Mouse (Mus musculus): ENCODE data around the gene Bpifa2. TPM values are rescaled to one million over a fixed set of nuclear protein-coding genes. Genes with fewer than 3 reads are reported as not detected.
A peak's percentile ranks its signal among the peaks of the same experiment; 100 is the strongest.

Bpifa2 gene
- polyA plus RNA-seq, 1 experiment from 2014 or later: not detected

GRCm38 (mm10) chr2:154000501-154000900 lies 7.6 kb upstream of the Bpifa2 start:
- Histone ChIP-seq H3K27me3 (ENCODE audit: control insufficient read depth, insufficient read depth, low read length) (no peaks in the 10 kb centered on the region), H3K9ac (ENCODE audit: low read length) (no peak overlapping the region), H3K36me3 (ENCODE audit: control insufficient read depth, insufficient read depth, low read length) (no peaks in the 10 kb centered on the region), H3K9me3 (ENCODE audit: control insufficient read depth, low read length) (no peaks in the 10 kb centered on the region), H3K4me3 (ENCODE audit: low read depth, low read length) (no peak overlapping the region), H3K27ac (replicated peaks) (no peak overlapping the region), H3K4me2 (replicated peaks; ENCODE audit: low read depth) (no peak overlapping the region), H3K4me1 (replicated peaks; ENCODE audit: control insufficient read depth, insufficient read depth) (no peaks in the 10 kb centered on the region)
- TF ChIP-seq EP300 (optimal IDR thresholded peaks at IDR 0.05) (no peak), CTCF (IDR thresholded peaks at IDR 0.05; ENCODE audit: low read depth) (no peak)
- ATAC-seq (ENCODE audit: low FRiP score, low TSS enrichment) (no peak), DNase-seq (ENCODE audit: low spot score) (no peak)
- 59% methylated on average over 3 of the region's 3 CpGs for WGBS

DNA sequence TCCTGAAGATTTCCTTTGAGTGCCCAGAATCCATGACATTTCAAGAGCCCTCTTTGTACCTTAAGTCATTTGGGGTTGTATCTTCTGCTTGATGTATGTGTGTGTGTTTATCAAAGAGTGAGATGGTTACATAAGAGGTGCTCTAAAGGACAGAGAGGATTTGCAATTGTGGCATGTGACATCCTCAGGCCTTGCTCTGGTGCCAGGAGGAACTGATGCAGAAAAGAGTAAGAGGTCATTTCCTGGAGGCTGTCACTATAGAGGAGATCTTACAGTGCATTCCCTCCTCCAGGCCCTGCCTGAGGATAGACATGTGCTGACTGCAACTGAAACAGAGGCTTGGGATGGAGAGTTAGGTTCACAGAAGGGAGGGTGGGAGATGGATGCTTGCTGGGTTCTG lies 7.0 kb upstream of the Bpifa2 start:
- ATAC-seq (ENCODE audit: low FRiP score, low TSS enrichment): no peak
- Histone ChIP-seq H3K4me1 (replicated peaks; ENCODE audit: control insufficient read depth, insufficient read depth) (no peaks in the 10 kb centered on the region), H3K9me3 (ENCODE audit: control insufficient read depth, low read length) (no peaks in the 10 kb centered on the region), H3K36me3 (ENCODE audit: control insufficient read depth, insufficient read depth, low read length) (no peaks in the 10 kb centered on the region), H3K4me2 (replicated peaks; ENCODE audit: low read depth) (no peak overlapping the region), H3K27me3 (ENCODE audit: control insufficient read depth, insufficient read depth, low read length) (no peaks in the 10 kb centered on the region), H3K4me3 (ENCODE audit: low read depth, low read length) (no peak overlapping the region), H3K9ac (ENCODE audit: low read length) (no peak overlapping the region), H3K27ac (replicated peaks) (no peak overlapping the region)
- no peak for DNase-seq (ENCODE audit: low spot score)
- TF ChIP-seq EP300 (optimal IDR thresholded peaks at IDR 0.05) (no peak), CTCF (IDR thresholded peaks at IDR 0.05; ENCODE audit: low read depth) (no peak)

GRCm38 (mm10) chr2:154004456-154004855 lies 3.6 kb upstream of the Bpifa2 start:
- no peaks in the 10 kb centered on the region for H3K36me3 ChIP-seq (ENCODE audit: control insufficient read depth, insufficient read depth, low read length)
- DNase-seq (ENCODE audit: low spot score) (no peak), ATAC-seq (ENCODE audit: low FRiP score, low TSS enrichment) (no peak)
- no peak overlapping the region for H3K9ac ChIP-seq (ENCODE audit: low read length)
- 61% methylated on average over 1 of the region's 1 CpGs for WGBS
- H3K4me1 ChIP-seq (replicated peaks; ENCODE audit: control insufficient read depth, insufficient read depth): no peaks in the 10 kb centered on the region
- H3K27me3 ChIP-seq (ENCODE audit: control insufficient read depth, insufficient read depth, low read length): no peaks in the 10 kb centered on the region
- no peak overlapping the region for H3K4me2 ChIP-seq (replicated peaks; ENCODE audit: low read depth)
- no peak overlapping the region for H3K4me3 ChIP-seq (ENCODE audit: low read depth, low read length)
- H3K9me3 ChIP-seq (ENCODE audit: control insufficient read depth, low read length): no peaks in the 10 kb centered on the region
- no peak overlapping the region for H3K27ac ChIP-seq (replicated peaks)
- no peak for TF ChIP-seq CTCF (IDR thresholded peaks at IDR 0.05; ENCODE audit: low read depth)
- no peak for TF ChIP-seq EP300 (optimal IDR thresholded peaks at IDR 0.05)

- 91% methylated on average over 1 of the region's 1 CpGs for WGBS
- no peak overlapping the region for H3K4me2 ChIP-seq (replicated peaks; ENCODE audit: low read depth)
- no peak overlapping the region for H3K9ac ChIP-seq (ENCODE audit: low read length)
- no peaks in the 10 kb centered on the region for H3K4me1 ChIP-seq (replicated peaks; ENCODE audit: control insufficient read depth, insufficient read depth)
- H3K36me3 ChIP-seq (ENCODE audit: control insufficient read depth, insufficient read depth, low read length): no peaks in the 10 kb centered on the region
- DNase-seq (ENCODE audit: low spot score) (no peak), ATAC-seq (ENCODE audit: low FRiP score, low TSS enrichment) (0 out of 2 replicates have a peak, but pooled peaks have one; percentile 42)
- TF ChIP-seq CTCF (IDR thresholded peaks at IDR 0.05; ENCODE audit: low read depth): no peak
- TF ChIP-seq EP300 (optimal IDR thresholded peaks at IDR 0.05): no peak
- no peaks in the 10 kb centered on the region for H3K9me3 ChIP-seq (ENCODE audit: control insufficient read depth, low read length)
- H3K27ac ChIP-seq (replicated peaks): no peak overlapping the region
- H3K4me3 ChIP-seq (ENCODE audit: low read depth, low read length): no peak overlapping the region
- no peaks in the 10 kb centered on the region for H3K27me3 ChIP-seq (ENCODE audit: control insufficient read depth, insufficient read depth, low read length)
These were observed 3.0 kb upstream of the Bpifa2 start for GRCm38 (mm10) chr2:154005094-154005493.

GRCm38 (mm10) chr2:154005734-154006133 lies 2.3 kb upstream of the Bpifa2 start:
- Histone ChIP-seq H3K4me2 (replicated peaks; ENCODE audit: low read depth) (no peak overlapping the region), H3K27me3 (ENCODE audit: control insufficient read depth, insufficient read depth, low read length) (no peaks in the 10 kb centered on the region), H3K9me3 (ENCODE audit: control insufficient read depth, low read length) (no peaks in the 10 kb centered on the region), H3K9ac (ENCODE audit: low read length) (no peak overlapping the region), H3K27ac (replicated peaks) (no peak overlapping the region), H3K4me1 (replicated peaks; ENCODE audit: control insufficient read depth, insufficient read depth) (no peaks in the 10 kb centered on the region), H3K36me3 (ENCODE audit: control insufficient read depth, insufficient read depth, low read length) (no peaks in the 10 kb centered on the region), H3K4me3 (ENCODE audit: low read depth, low read length) (no peak overlapping the region)
- DNase-seq (ENCODE audit: low spot score) (no peak), ATAC-seq (ENCODE audit: low FRiP score, low TSS enrichment) (no peak)
- WGBS: 84% methylated on average over 4 of the region's 4 CpGs
- TF ChIP-seq CTCF (IDR thresholded peaks at IDR 0.05; ENCODE audit: low read depth): no peak

- DNase-seq (ENCODE audit: low spot score) (no peak), ATAC-seq (ENCODE audit: low FRiP score, low TSS enrichment) (no peak)
- no peaks in the 10 kb centered on the region for H3K4me1 ChIP-seq (replicated peaks; ENCODE audit: control insufficient read depth, insufficient read depth)
- no peaks in the 10 kb centered on the region for H3K9me3 ChIP-seq (ENCODE audit: control insufficient read depth, low read length)
- no peak overlapping the region for H3K4me2 ChIP-seq (replicated peaks; ENCODE audit: low read depth)
- H3K36me3 ChIP-seq (ENCODE audit: control insufficient read depth, insufficient read depth, low read length): no peaks in the 10 kb centered on the region
- WGBS: 88% methylated on average over 2 of the region's 2 CpGs
- TF ChIP-seq EP300 (optimal IDR thresholded peaks at IDR 0.05) (no peak), CTCF (IDR thresholded peaks at IDR 0.05; ENCODE audit: low read depth) (no peak; the same call in 1 of the 2 replicates)
- no peak overlapping the region for H3K9ac ChIP-seq (ENCODE audit: low read length)
- H3K4me3 ChIP-seq (ENCODE audit: low read depth, low read length): no peak overlapping the region
- H3K27me3 ChIP-seq (ENCODE audit: control insufficient read depth, insufficient read depth, low read length): no peaks in the 10 kb centered on the region
- no peak overlapping the region for H3K27ac ChIP-seq (replicated peaks)
These were observed 1.7 kb upstream of the Bpifa2 start for GRCm38 (mm10) chr2:154006331-154006730.

Measured in stomach, postnatal 0 days (tissue).